Mouse (Mus musculus): ENCODE results near the gene Tenm4. TPM values are rescaled to one million over a fixed set of nuclear protein-coding genes. Genes with fewer than 3 reads are reported as not detected.

The Tenm4 gene
- polyA plus RNA-seq, 1 experiment from 2014 or later, result 28.1 TPM

GRCm38 (mm10) chr7:96792456-96793229 lies 621.6 kb downstream of the Tenm4 start:
- Histone ChIP-seq H3K27ac (replicated peaks; ENCODE audit: low read depth, low read length) (no peak overlapping the region), H3K9me3 (replicated peaks; ENCODE audit: control insufficient read depth, low read length) (no peaks in the 10 kb centered on the region), H3K4me2 (ENCODE audit: low read depth, low read length) (no peak overlapping the region), H3K9ac (replicated peaks; ENCODE audit: low read length) (no peak overlapping the region), H3K4me1 (ENCODE audit: control insufficient read depth, insufficient read depth, low read length) (0 out of 2 replicates have a peak, but pooled peaks cover 4% of the 10 kb centered on the region), H3K4me3 (ENCODE audit: low read depth, low read length) (no peak overlapping the region), H3K27me3 (ENCODE audit: control insufficient read depth, insufficient read depth, low read length) (no peaks in the 10 kb centered on the region), H3K36me3 (replicated peaks; ENCODE audit: control insufficient read depth, insufficient read depth, low read depth, low read length) (no peaks in the 10 kb centered on the region)
- 66% methylated on average over 8 of the region's 8 CpGs for WGBS
- DNase-seq (ENCODE audit: low spot score) (no peak), ATAC-seq (replicated peaks; ENCODE audit: insufficient number of reproducible peaks, low FRiP score, low TSS enrichment, low read depth) (no peak)

GRCm38 (mm10) chr7:96796033-96796741 lies 625.1 kb downstream of the Tenm4 start:
- no peaks in the 10 kb centered on the region for H3K27me3 ChIP-seq (ENCODE audit: control insufficient read depth, insufficient read depth, low read length)
- no peak overlapping the region for H3K4me2 ChIP-seq (ENCODE audit: low read depth, low read length)
- no peaks in the 10 kb centered on the region for H3K9me3 ChIP-seq (replicated peaks; ENCODE audit: control insufficient read depth, low read length)
- peak overlapping the region; percentile 70 for H3K27ac ChIP-seq (replicated peaks; ENCODE audit: low read depth, low read length)
- WGBS, result 41% methylated on average over 9 of the region's 9 CpGs
- no peaks in the 10 kb centered on the region for H3K36me3 ChIP-seq (replicated peaks; ENCODE audit: control insufficient read depth, insufficient read depth, low read depth, low read length)
- DNase-seq (ENCODE audit: low spot score) (peak; percentile 56), ATAC-seq (replicated peaks; ENCODE audit: insufficient number of reproducible peaks, low FRiP score, low TSS enrichment, low read depth) (no peak)
- H3K4me1 ChIP-seq (ENCODE audit: control insufficient read depth, insufficient read depth, low read length), result peaks cover 4% of the 10 kb centered on the region; the same call in 1 of the 2 replicates
- no peak overlapping the region for H3K9ac ChIP-seq (replicated peaks; ENCODE audit: low read length)
- no peak overlapping the region for H3K4me3 ChIP-seq (ENCODE audit: low read depth, low read length)

- no peak overlapping the region for H3K4me2 ChIP-seq (ENCODE audit: low read depth, low read length)
- WGBS, result 53% methylated on average over 20 of the region's 20 CpGs
- H3K27me3 ChIP-seq (ENCODE audit: control insufficient read depth, insufficient read depth, low read length), result no peaks in the 10 kb centered on the region
- H3K9ac ChIP-seq (replicated peaks; ENCODE audit: low read length), result no peak overlapping the region
- peak overlapping the region; percentile 70 for H3K27ac ChIP-seq (replicated peaks; ENCODE audit: low read depth, low read length)
- ATAC-seq (replicated peaks; ENCODE audit: insufficient number of reproducible peaks, low FRiP score, low TSS enrichment, low read depth) (peak; percentile 70), DNase-seq (ENCODE audit: low spot score) (no peak)
- H3K4me1 ChIP-seq (ENCODE audit: control insufficient read depth, insufficient read depth, low read length), result peaks cover 4% of the 10 kb centered on the region; the same call in 1 of the 2 replicates
- H3K36me3 ChIP-seq (replicated peaks; ENCODE audit: control insufficient read depth, insufficient read depth, low read depth, low read length), result no peaks in the 10 kb centered on the region
- H3K4me3 ChIP-seq (ENCODE audit: low read depth, low read length), result no peak overlapping the region
- H3K9me3 ChIP-seq (replicated peaks; ENCODE audit: control insufficient read depth, low read length), result no peaks in the 10 kb centered on the region
Measured at GRCm38 (mm10) chr7:96796788-96797485, 625.9 kb downstream of the Tenm4 start.

- no peak for ATAC-seq (replicated peaks; ENCODE audit: insufficient number of reproducible peaks, low FRiP score, low TSS enrichment, low read depth)
- 38% methylated on average over 13 of the region's 13 CpGs for WGBS
Measured at GRCm38 (mm10) chr7:96797716-96798332, 626.8 kb downstream of the Tenm4 start.

GRCm38 (mm10) chr7:96799816-96800215 lies 628.8 kb downstream of the Tenm4 start:
- H3K27me3 ChIP-seq (ENCODE audit: control insufficient read depth, insufficient read depth, low read length), result no peaks in the 10 kb centered on the region
- WGBS, result 58% methylated on average over 5 of the region's 5 CpGs
- no peaks in the 10 kb centered on the region for H3K36me3 ChIP-seq (replicated peaks; ENCODE audit: control insufficient read depth, insufficient read depth, low read depth, low read length)
- no peak for DNase-seq (ENCODE audit: low spot score)
- H3K4me1 ChIP-seq (ENCODE audit: control insufficient read depth, insufficient read depth, low read length), result peaks cover 4% of the 10 kb centered on the region; the same call in 1 of the 2 replicates
- H3K27ac ChIP-seq (replicated peaks; ENCODE audit: low read depth, low read length), result no peak overlapping the region
- H3K9ac ChIP-seq (replicated peaks; ENCODE audit: low read length), result no peak overlapping the region
- no peak overlapping the region for H3K4me3 ChIP-seq (ENCODE audit: low read depth, low read length)
- no peaks in the 10 kb centered on the region for H3K9me3 ChIP-seq (replicated peaks; ENCODE audit: control insufficient read depth, low read length)
- H3K4me2 ChIP-seq (ENCODE audit: low read depth, low read length), result no peak overlapping the region
- no peak for ATAC-seq (replicated peaks; ENCODE audit: insufficient number of reproducible peaks, low FRiP score, low TSS enrichment, low read depth)

More at GRCm38 (mm10) chr7:96797716-96798332, 626.8 kb downstream of the Tenm4 start:
- DNase-seq (ENCODE audit: low spot score), result peak; percentile 54
- H3K4me2 ChIP-seq (ENCODE audit: low read depth, low read length), result no peak overlapping the region
- H3K9me3 ChIP-seq (replicated peaks; ENCODE audit: control insufficient read depth, low read length), result no peaks in the 10 kb centered on the region
- H3K36me3 ChIP-seq (replicated peaks; ENCODE audit: control insufficient read depth, insufficient read depth, low read depth, low read length), result no peaks in the 10 kb centered on the region
- H3K4me3 ChIP-seq (ENCODE audit: low read depth, low read length), result no peak overlapping the region
- H3K4me1 ChIP-seq (ENCODE audit: control insufficient read depth, insufficient read depth, low read length), result peaks cover 4% of the 10 kb centered on the region; the same call in 1 of the 2 replicates
- peak overlapping the region; percentile 26; the same call in 1 of the 2 replicates for H3K9ac ChIP-seq (replicated peaks; ENCODE audit: low read length)
- H3K27ac ChIP-seq (replicated peaks; ENCODE audit: low read depth, low read length), result peak overlapping the region; percentile 70
- H3K27me3 ChIP-seq (ENCODE audit: control insufficient read depth, insufficient read depth, low read length), result no peaks in the 10 kb centered on the region

- WGBS, result 50% methylated on average over 9 of the region's 9 CpGs
- no peak overlapping the region; the same call in 1 of the 2 replicates for H3K27ac ChIP-seq (replicated peaks; ENCODE audit: low read depth, low read length)
- DNase-seq (ENCODE audit: low spot score), result peak; percentile 41
- no peaks in the 10 kb centered on the region for H3K36me3 ChIP-seq (replicated peaks; ENCODE audit: control insufficient read depth, insufficient read depth, low read depth, low read length)
- no peaks in the 10 kb centered on the region for H3K9me3 ChIP-seq (replicated peaks; ENCODE audit: control insufficient read depth, low read length)
- H3K9ac ChIP-seq (replicated peaks; ENCODE audit: low read length), result no peak overlapping the region
- peaks cover 4% of the 10 kb centered on the region; the same call in 1 of the 2 replicates for H3K4me1 ChIP-seq (ENCODE audit: control insufficient read depth, insufficient read depth, low read length)
- H3K27me3 ChIP-seq (ENCODE audit: control insufficient read depth, insufficient read depth, low read length), result no peaks in the 10 kb centered on the region
- ATAC-seq (replicated peaks; ENCODE audit: insufficient number of reproducible peaks, low FRiP score, low TSS enrichment, low read depth), result no peak
- no peak overlapping the region for H3K4me3 ChIP-seq (ENCODE audit: low read depth, low read length)
- H3K4me2 ChIP-seq (ENCODE audit: low read depth, low read length), result no peak overlapping the region
Measured at GRCm38 (mm10) chr7:96801368-96801767, 630.3 kb downstream of the Tenm4 start.

- WGBS, result 94% methylated on average over 3 of the region's 3 CpGs
- ATAC-seq (replicated peaks; ENCODE audit: insufficient number of reproducible peaks, low FRiP score, low TSS enrichment, low read depth) (no peak), DNase-seq (ENCODE audit: low spot score) (no peak)
- no peak overlapping the region for H3K4me3 ChIP-seq (ENCODE audit: low read depth, low read length)
- peaks cover 3% of the 10 kb centered on the region; the same call in 1 of the 2 replicates for H3K4me1 ChIP-seq (ENCODE audit: control insufficient read depth, insufficient read depth, low read length)
- no peaks in the 10 kb centered on the region for H3K36me3 ChIP-seq (replicated peaks; ENCODE audit: control insufficient read depth, insufficient read depth, low read depth, low read length)
- H3K4me2 ChIP-seq (ENCODE audit: low read depth, low read length), result no peak overlapping the region
- no peak overlapping the region for H3K27ac ChIP-seq (replicated peaks; ENCODE audit: low read depth, low read length)
- H3K9ac ChIP-seq (replicated peaks; ENCODE audit: low read length), result no peak overlapping the region
- no peaks in the 10 kb centered on the region for H3K9me3 ChIP-seq (replicated peaks; ENCODE audit: control insufficient read depth, low read length)
- no peaks in the 10 kb centered on the region for H3K27me3 ChIP-seq (ENCODE audit: control insufficient read depth, insufficient read depth, low read length)
Measured at GRCm38 (mm10) chr7:96802216-96802615, 631.2 kb downstream of the Tenm4 start.

Measured in embryonic facial prominence, embryonic 11.5 days (tissue).